Mouse (Mus musculus) cortical plate, adult 2 months (tissue): ENCODE measurements around the gene Spata9.

Source experiments
- CTCF ChIP-seq: fragments of 200-500 bp; IDR thresholded peaks from 2 replicates; pipeline ENCODE4 v1.5.1; 2011; ENCODE audit warnings: mild to moderate bottlenecking, control low read depth, low read length; ENCODE audit not compliant: insufficient read depth; ENCODE audit errors: extremely low read depth
- POLR2A ChIP-seq: fragments of 200-500 bp; IDR thresholded peaks from 2 replicates; pipeline ENCODE4 v1.6.1; 2011; ENCODE audit warnings: mild to moderate bottlenecking, low read length, control low read depth; ENCODE audit not compliant: insufficient read depth; ENCODE audit errors: extremely low read depth

GRCm38 (mm10) chr13:75992169-75993028 is 25.4 kb downstream of the Spata9 start:
- no peak for TF ChIP-seq CTCF
- no peak for TF ChIP-seq POLR2A
